Mouse (Mus musculus) thymus, adult 2 months (tissue): ENCODE measurements around the gene Gorasp2.

Experiments used
- CTCF ChIP-seq: fragments of 200-500 bp; IDR thresholded peaks from 2 replicates; pipeline ENCODE4 v1.5.1; 2012; ENCODE audit warnings: mild to moderate bottlenecking, control low read depth, low read length, moderate library complexity, borderline replicate concordance; ENCODE audit not compliant: control insufficient read depth, poor library complexity, insufficient read depth; ENCODE audit errors: extremely low read depth
- POLR2A ChIP-seq: fragments of 200-500 bp; IDR thresholded peaks from 2 replicates; pipeline ENCODE4 v1.6.1; 2012; ENCODE audit warnings: mild to moderate bottlenecking, low read length, control low read depth, moderate library complexity; ENCODE audit not compliant: control insufficient read depth, poor library complexity, insufficient read depth; ENCODE audit errors: extremely low read depth

GRCm38 (mm10) chr2:70688454-70689078, 27.2 kb downstream of the Gorasp2 start:
- TF ChIP-seq POLR2A (no peak), CTCF (no peak)
